Mouse (Mus musculus) frontal cortex, postnatal 14 days (tissue): ENCODE data around the gene Miox.

Experiments
- DNase-seq, 2 experiments: peaks; one replicate each; pipeline ENCODE4 v3.0.0; 2022; ENCODE audit warnings: low spot score in 2 of 2

Miox gene

GRCm38 (mm10) chr15:89334271-89334670 lies at the start of gene Miox:
Gene Miox (plus strand): TSS chr15:89334398.
- DNase-seq, result no peak

- DNase-seq, result no peak
These were observed 49.2 kb upstream of the Miox start for GRCm38 (mm10) chr15:89285004-89285403.

DNA sequence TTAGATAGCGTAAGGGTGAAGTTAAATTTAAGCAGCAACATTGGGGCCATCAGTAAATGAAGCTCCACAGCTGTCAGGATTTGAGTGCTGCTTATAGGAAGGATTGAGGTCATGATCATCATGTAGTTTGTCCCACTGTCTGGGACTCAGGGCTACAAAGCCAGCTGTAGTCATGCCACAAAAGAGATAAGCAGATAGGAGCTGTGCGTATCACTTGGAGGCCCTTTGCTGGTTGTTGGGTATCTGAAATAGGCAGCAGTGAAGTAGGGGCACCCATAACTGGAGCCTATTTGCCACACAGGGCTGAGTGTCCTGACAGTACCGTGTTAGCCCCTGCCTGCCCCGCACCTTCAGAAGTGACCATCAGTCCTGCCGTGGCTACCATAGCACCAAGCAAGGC lies 48.7 kb upstream of the Miox start:
- DNase-seq, result no peak

DNA sequence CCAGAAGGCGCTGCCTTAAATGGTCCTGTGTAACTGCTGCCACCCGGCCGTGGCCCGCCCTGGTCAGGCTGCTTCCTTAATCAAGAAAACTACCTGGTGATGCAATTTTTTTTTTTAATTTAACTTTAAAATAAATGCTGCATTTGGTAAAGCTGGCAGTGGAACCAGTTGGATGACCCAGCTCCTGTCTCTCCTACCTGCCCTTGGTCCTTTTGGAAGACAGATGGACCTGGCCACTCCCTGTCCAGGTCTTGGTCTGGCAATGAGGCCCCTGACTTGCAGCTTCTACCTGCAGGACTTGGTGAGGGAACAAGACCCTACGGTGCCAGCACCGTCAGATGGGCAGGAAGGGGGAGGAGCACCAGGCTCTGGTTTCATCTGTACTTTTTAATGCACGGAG lies 48.1 kb upstream of the Miox start:
- DNase-seq, result no peak

GRCm38 (mm10) chr15:89286582-89286981 lies 47.6 kb upstream of the Miox start:
- DNase-seq, result no peak

GRCm38 (mm10) chr15:89288227-89288767 lies 45.9 kb upstream of the Miox start:
- no peak for DNase-seq

DNA sequence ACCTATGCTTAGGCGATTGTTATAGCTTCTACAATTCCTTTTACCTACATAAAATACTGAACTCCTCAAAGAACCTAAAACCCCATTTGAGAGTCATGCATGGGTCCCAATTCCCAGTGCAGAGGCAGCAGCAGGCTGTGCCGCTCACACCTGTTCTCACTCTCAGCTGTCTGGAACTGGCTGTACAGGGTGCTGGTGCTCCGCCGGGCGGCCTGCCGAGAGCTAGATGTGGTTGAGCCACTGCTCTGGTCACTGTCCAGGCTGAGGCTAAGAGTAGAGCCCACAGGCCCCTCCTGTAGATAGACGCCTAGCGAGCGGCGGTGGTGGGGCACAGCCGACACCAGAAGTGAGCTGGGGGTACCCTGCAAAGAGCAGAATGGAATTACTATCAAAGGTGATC lies 44.7 kb upstream of the Miox start:
- no peak for DNase-seq

DNA sequence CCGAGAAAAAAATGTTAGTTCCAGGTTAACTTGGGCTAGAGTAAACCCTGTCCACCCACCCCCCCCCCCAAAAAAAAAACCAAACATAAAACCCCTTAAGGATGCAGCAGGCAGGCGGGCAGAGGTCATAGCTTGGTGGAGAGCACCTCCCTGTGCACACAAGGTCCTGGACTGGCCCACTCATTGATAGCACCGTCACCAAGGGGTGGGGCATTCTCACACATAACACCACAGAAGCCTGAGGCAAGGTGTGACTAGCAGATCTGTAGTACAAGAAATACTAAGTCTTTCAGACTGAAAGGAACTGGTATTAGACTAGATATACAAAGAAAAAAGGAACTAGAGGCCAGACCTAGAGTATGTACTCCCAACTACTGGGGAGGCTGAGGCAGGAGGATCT lies 42.7 kb upstream of the Miox start:
- no peak for DNase-seq

- no peak for DNase-seq
These were observed 41.4 kb upstream of the Miox start for GRCm38 (mm10) chr15:89292795-89293194.

GRCm38 (mm10) chr15:89293778-89294177 lies 40.4 kb upstream of the Miox start:
- DNase-seq, result no peak

- no peak for DNase-seq
These were observed 38.5 kb upstream of the Miox start for GRCm38 (mm10) chr15:89295580-89296165.

DNA sequence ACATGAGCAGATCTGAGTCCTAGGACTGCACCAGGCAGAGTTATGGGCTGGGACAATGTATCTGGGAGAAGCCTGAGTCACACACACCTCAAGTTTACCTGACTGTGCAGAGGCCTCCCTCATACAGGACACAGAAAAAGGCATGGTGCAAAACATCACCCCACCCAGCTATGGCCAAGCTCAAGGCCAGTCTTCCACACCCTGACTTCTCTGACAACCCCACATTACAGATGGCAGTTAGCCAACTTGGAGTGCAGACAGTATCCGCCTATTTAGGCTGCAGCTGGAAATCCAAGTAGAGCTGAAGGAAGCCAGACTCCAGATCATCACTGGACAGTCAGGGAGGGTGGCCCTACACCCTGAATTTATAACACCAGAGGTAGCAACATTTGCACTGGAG lies 37.7 kb upstream of the Miox start:
- no peak for DNase-seq

DNA sequence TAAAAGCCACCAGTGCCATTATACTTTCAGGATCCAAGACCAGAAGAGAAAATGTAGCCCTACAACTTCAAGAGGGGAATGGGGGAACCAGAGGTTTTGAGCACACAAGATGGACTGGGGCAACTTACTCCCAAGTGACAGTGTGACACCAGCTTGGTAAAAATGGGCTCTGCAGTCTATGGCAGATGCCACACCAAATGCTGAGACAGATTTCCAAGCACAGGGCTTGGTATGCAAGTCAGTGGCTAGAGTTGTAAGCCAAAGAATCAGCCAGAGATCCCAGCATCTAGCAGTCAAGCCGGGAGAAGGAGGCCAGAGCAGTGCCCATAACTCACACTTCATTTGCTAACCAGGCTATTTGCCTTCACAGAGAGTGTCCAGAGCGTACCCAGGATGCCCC lies 36.5 kb upstream of the Miox start:
- no peak for DNase-seq

- no peak for DNase-seq
These were observed 34.0 kb upstream of the Miox start for GRCm38 (mm10) chr15:89300180-89300579.

DNA sequence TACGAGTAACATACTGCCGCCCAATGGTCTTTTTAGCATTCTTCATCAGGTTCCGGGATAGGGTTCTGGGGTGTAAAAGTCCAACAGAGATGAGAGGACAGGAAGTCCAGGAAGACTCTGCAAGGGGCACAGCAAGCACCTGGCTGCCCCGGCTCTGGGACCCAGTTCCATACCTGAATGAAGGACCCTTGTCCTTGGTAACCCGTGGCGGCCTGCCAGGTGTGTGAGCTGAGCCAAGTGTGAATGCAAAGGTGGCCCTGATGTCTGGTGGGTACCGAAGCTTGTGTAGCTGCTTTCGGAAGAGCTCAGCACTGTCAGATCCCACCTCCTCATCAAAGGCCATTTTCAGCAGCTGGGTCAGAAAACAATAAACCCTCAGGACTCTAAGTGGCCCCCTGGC lies 33.6 kb upstream of the Miox start:
- no peak for DNase-seq

- no peak for DNase-seq
These were observed 28.2 kb upstream of the Miox start for GRCm38 (mm10) chr15:89305966-89306365.

GRCm38 (mm10) chr15:89307461-89307860 lies 26.7 kb upstream of the Miox start:
- no peak for DNase-seq

- DNase-seq, result no peak
These were observed 25.6 kb upstream of the Miox start for GRCm38 (mm10) chr15:89308406-89309139.

DNA sequence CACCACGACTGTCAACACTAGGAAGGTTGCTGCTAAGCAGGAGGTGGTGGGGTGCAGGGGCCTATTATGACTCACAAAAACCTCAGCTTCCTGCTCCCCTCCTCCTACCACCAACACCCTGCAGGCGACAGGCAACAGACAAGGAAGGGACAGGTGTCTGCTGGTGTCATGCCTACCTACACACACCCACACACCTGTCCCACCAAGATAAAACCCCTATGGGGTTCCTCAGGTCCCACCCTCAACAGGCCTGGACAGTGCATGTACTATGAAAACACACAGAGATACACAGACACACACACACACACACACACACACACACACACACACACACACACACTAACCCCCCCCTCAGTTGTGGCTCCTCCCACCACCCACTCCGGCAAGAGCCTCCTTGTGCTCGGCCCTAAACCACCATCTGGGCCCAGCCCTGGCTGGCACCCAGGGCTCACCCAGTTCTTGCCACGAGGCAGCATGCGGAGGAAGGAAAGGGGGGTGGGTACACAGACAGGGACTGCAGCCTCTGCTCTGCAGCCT lies 24.2 kb upstream of the Miox start:
- no peak for DNase-seq

- DNase-seq, result no peak
These were observed 20.8 kb upstream of the Miox start for GRCm38 (mm10) chr15:89313359-89313758.

DNA sequence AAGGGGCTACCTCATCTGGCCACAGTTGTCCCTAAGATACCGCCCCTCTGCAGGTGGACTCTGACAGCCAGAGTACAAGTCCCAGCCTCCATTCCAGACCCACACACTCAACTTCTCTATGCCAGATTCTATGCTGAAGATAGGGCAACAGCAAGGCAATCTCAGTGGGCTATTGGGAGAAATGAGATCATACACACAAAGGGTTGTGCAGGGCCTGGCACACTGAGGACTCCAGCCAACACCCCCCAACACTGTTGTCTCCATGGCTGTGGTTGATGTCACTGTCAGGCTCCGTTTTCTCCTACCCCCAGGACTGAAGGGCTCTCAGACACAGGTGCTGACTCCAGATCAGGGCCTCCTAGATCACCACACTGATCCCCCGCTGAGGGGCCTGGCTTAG lies 20.1 kb upstream of the Miox start:
- no peak for DNase-seq

- DNase-seq, result no peak
These were observed 19.5 kb upstream of the Miox start for GRCm38 (mm10) chr15:89314511-89315189.
